Mouse (Mus musculus) intestine, embryonic 14.5 days (tissue): ENCODE data around the gene Defa26. TPM values are rescaled to one million over a fixed set of nuclear protein-coding genes. Genes with fewer than 3 reads are reported as not detected.
"Not testable (repeated sequence)": the region's sequence is repeated elsewhere in the genome, so short reads cannot be mapped to it uniquely, and the experiment has no call there.

Source experiments
- ATAC-seq: fragments of 200-750 bp; cut with Nextera tagmentation; replicated peaks from 2 replicates; pipeline ENCODE4 v1.8.0; 2017; ENCODE audit warnings: low read depth, moderate number of reproducible peaks, moderate TSS enrichment, moderate library complexity; ENCODE audit not compliant: low FRiP score, low TSS enrichment
- DNase-seq: peaks from one replicate; pipeline ENCODE4 v3.0.0-alpha.2; 2018; ENCODE audit warnings: low spot score
- H3K27ac ChIP-seq: fragments of 300-500 bp; sonication (generic); 2 replicates; pipeline ENCODE4 v1.5.1; 2014; ENCODE audit warnings: low read depth, mild to moderate bottlenecking, control low read depth
- H3K27me3 ChIP-seq: fragments of 300-500 bp; sonication (generic); replicated peaks from 2 replicates; pipeline ENCODE4 v1.6.1; 2014; ENCODE audit warnings: low read length, control low read depth; ENCODE audit not compliant: control insufficient read depth, insufficient read depth
- H3K36me3 ChIP-seq: fragments of 300-500 bp; sonication (generic); 2 replicates; pipeline ENCODE4 v1.6.1; 2014; ENCODE audit warnings: low read length, control low read depth; ENCODE audit not compliant: control insufficient read depth, insufficient read depth
- H3K4me1 ChIP-seq: fragments of 300-500 bp; sonication (generic); replicated peaks from 2 replicates; pipeline ENCODE4 v1.6.1; 2014; ENCODE audit warnings: low read length, control low read depth, mixed read lengths; ENCODE audit not compliant: control insufficient read depth, insufficient read depth
- H3K4me2 ChIP-seq: fragments of 300-500 bp; sonication (generic); 2 replicates; pipeline ENCODE4 v1.6.1; 2014; ENCODE audit warnings: low read length
- H3K4me3 ChIP-seq: fragments of 300-500 bp; sonication (generic); 2 replicates; pipeline ENCODE4 v1.5.1; 2014; ENCODE audit warnings: low read depth, low read length, control low read depth, mixed read lengths
- H3K9ac ChIP-seq: fragments of 300-500 bp; sonication (generic); 2 replicates; pipeline ENCODE4 v1.6.1; 2014; ENCODE audit warnings: mild to moderate bottlenecking, low read length
- H3K9me3 ChIP-seq: fragments of 300-500 bp; sonication (generic); 2 replicates; pipeline ENCODE4 v1.6.1; 2016; ENCODE audit warnings: low read length, control low read depth; ENCODE audit not compliant: control insufficient read depth
- WGBS: fragments of 180-500 bp; shearing (Covaris S2); extraction: QIAGEN DNeasy Blood & Tissue Kit; methylation state at CpG from one replicate; pipeline ENCODE4 v1.1.7; 2014; 5-methylcytosine and 5-hydroxymethylcytosine counted together
- polyA plus RNA-seq: library from polyadenylated mRNA; unstranded; fragments of >200 nt; fragmentation: Nextera tagmentation; extraction: Ambion mirVana; gene quantifications from 2 replicates; pipeline ENCODE4 v1.2.1, GENCODE M21; 2014

Defa26 gene
- polyA plus RNA-seq = not detected in 2 replicates

DNA sequence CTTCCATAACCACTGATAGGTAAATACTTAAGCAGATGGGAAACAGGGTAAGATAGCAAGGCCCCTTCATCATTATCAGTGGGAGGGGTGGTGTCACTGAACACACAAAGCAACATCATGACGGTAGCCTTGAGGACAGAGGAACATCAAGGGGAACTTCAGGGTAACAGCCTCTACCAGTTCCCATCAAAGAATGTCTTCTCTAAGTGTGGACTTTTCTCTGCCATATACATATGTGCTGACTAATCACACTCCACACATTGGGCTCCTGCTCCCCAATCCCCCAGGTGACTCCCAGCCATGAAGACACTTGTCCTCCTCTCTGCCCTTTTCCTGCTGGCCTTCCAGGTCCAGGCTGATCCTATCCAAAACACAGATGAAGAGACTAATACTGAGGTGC is at the start of gene Defa26:
Gene Defa26 (plus strand): TSS at position 301 of the 400 bp plus-strand sequence.
- not testable (repeated sequence) for ATAC-seq, H3K9me3 ChIP-seq, DNase-seq, H3K4me3 ChIP-seq, H3K4me2 ChIP-seq, H3K27ac ChIP-seq, H3K9ac ChIP-seq, H3K4me1 ChIP-seq, H3K27me3 ChIP-seq, H3K36me3 ChIP-seq
- WGBS = no CpG with 5 or more reads among the region's 1 CpGs

DNA sequence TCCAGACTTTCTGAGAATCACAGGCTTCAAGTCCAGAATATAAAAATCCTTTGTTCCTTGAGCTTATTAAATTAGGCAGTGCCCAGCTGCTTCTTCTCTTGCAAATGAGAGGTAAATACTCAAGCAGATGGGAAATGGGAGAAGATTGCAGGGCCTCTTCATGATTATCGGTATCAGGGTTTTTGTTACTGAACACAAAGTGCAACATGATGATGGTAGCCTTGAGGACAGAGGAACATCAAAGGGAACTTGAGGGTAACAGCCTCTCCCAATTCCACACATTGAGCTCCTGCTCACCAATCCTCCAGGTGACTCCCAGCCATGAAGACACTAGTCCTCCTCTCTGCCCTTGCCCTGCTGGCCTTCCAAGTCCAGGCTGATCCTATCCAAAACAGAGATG is 35.3 kb upstream of the Defa26 start, which contains the start of gene Defa28:
Gene Defa28 (plus strand): TSS at position 301 of the 400 bp plus-strand sequence.
- ATAC-seq, H3K4me3 ChIP-seq, DNase-seq, H3K27me3 ChIP-seq, H3K27ac ChIP-seq, H3K9ac ChIP-seq, H3K36me3 ChIP-seq, H3K4me1 ChIP-seq, H3K9me3 ChIP-seq, H3K4me2 ChIP-seq: not testable (repeated sequence)
- WGBS = no CpG with 5 or more reads among the region's 1 CpGs

DNA sequence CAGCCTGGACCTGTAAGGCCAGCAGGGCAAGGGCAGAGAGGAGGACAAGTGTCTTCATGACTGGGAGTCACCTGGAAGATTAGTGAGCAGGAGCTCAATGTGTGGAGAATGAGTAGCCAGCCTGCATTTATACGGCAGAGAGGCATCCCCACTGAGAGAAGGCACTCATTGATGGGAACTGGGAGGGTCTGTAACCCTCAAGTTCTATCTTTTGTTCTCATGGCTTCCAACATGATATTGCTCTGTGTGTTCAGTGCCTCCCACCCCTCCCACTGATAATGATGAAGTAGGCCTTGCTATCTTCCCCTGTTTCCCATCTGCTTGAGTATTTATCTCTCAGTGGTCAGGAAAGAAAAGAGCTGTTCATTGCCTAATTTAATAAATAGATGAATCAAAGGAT is 23.6 kb upstream of the Defa26 start, which contains the start of gene Gm7861:
Gene Gm7861 (minus strand): TSS at position 101 of the 400 bp plus-strand sequence.
- not testable (repeated sequence) for H3K4me2 ChIP-seq, H3K9me3 ChIP-seq, H3K27me3 ChIP-seq, H3K27ac ChIP-seq, ATAC-seq, H3K9ac ChIP-seq, H3K4me1 ChIP-seq, H3K4me3 ChIP-seq, DNase-seq, H3K36me3 ChIP-seq
- WGBS = no CpG with 5 or more reads among the region's 1 CpGs

DNA sequence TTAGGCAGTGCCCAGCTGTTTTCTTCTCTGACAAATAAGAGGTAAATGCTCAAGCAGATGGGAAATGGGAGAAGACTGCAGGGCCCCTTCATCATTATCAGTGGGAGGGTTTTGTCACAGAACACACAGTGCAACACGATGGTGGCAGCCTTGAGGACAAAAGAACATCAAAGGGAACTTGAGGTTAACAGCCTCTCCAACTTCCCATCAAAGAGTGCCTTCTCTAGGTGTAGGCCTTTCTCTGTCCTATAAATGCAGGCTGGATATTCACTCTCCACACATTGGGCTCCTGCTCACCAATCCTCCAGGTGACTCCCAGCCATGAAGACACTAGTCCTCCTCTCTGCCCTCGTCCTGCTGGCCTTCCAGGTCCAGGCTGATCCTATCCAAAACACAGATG is 37.5 kb downstream of the Defa26 start, which contains the start of gene Defa17:
Gene Defa17 (plus strand): TSS at position 301 of the 400 bp plus-strand sequence.
- not testable (repeated sequence) for H3K27ac ChIP-seq

DNA sequence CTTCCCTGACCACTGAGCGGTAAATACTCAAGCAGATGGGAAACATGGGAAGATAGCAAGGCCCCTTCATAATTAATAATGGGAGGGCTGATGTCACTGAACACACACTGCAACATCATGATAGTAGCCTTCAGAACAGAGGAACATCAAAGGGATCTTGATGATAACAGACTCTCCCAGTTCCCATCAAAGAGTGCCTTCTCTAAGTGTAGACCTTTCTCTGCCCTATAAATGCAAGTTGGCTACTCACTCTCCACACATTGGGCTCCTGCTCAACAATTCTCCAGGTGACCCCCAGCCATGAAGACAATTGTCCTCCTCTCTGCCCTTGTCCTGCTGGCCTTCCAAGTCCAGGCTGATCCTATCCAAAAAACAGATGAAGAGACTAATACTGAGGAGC is 47.5 kb downstream of the Defa26 start, which contains the start of gene Defa34:
Gene Defa34 (plus strand): TSS at position 301 of the 400 bp plus-strand sequence.
- H3K4me2 ChIP-seq, ATAC-seq: not testable (repeated sequence)
- WGBS = 100% methylated on average over 1 of the region's 1 CpGs

More for the DNA sequence above, 37.5 kb downstream of the Defa26 start, which contains the start of gene Defa17:
- not testable (repeated sequence) for H3K4me1 ChIP-seq, H3K9ac ChIP-seq, H3K36me3 ChIP-seq, H3K4me2 ChIP-seq, H3K9me3 ChIP-seq, H3K4me3 ChIP-seq, ATAC-seq, H3K27me3 ChIP-seq, DNase-seq
- WGBS = no CpG with 5 or more reads among the region's 2 CpGs

More for the DNA sequence above, 47.5 kb downstream of the Defa26 start, which contains the start of gene Defa34:
- not testable (repeated sequence) for DNase-seq, H3K9me3 ChIP-seq, H3K27ac ChIP-seq, H3K4me3 ChIP-seq, H3K9ac ChIP-seq, H3K4me1 ChIP-seq, H3K36me3 ChIP-seq, H3K27me3 ChIP-seq

Other genes with a start within 250 kb of the Defa26 start
- gene Defa2, start 239.7 kb upstream of the Defa26 start, polyA plus RNA-seq = not detected in 2 replicates
- gene Defa33, start 226.4 kb upstream of the Defa26 start, polyA plus RNA-seq = not detected in 2 replicates
- gene Defa36, start 190.8 kb upstream of the Defa26 start, polyA plus RNA-seq = not detected in 2 replicates
- 1.5 TPM in 1 of 2 replicates, not detected in the other for gene Gm7849, start 161.6 kb upstream of the Defa26 start, polyA plus RNA-seq
- gene Defa20, start 108.9 kb upstream of the Defa26 start, polyA plus RNA-seq = not detected in 2 replicates
- not detected in 2 replicates for gene Defa32, start 89.2 kb upstream of the Defa26 start, polyA plus RNA-seq
- not detected in 2 replicates for gene Defa37, start 52.8 kb upstream of the Defa26 start, polyA plus RNA-seq
- not detected in 2 replicates for gene Defa28, start 35.2 kb upstream of the Defa26 start, polyA plus RNA-seq
- gene Gm7861, start 23.7 kb upstream of the Defa26 start, polyA plus RNA-seq = 4.5 TPM in 1 of 2 replicates, not detected in the other
- 6.9 and 13.5 TPM in 2 replicates for gene Defa17, start 37.6 kb downstream of the Defa26 start, polyA plus RNA-seq
- gene Defa34, start 47.6 kb downstream of the Defa26 start, polyA plus RNA-seq = not detected in 2 replicates
- not detected in 2 replicates for gene AY761184, start 85.5 kb downstream of the Defa26 start, polyA plus RNA-seq
- 17.4 and 19.0 TPM in 2 replicates for gene Defa24, start 116.3 kb downstream of the Defa26 start, polyA plus RNA-seq
- gene Defb50, start 205.4 kb downstream of the Defa26 start, polyA plus RNA-seq = not detected in 2 replicates
- gene Defb2, start 221.7 kb downstream of the Defa26 start, polyA plus RNA-seq = not detected in 2 replicates
- not detected in 2 replicates for gene Defb10, start 240.7 kb downstream of the Defa26 start, polyA plus RNA-seq